Mouse (Mus musculus): ENCODE data around the gene Il20rb. TPM values are rescaled to one million over a fixed set of nuclear protein-coding genes. Genes with fewer than 3 reads are reported as not detected.

Gene Il20rb
- polyA plus RNA-seq, 1 experiment from 2014 or later, result 0.94 TPM

DNA sequence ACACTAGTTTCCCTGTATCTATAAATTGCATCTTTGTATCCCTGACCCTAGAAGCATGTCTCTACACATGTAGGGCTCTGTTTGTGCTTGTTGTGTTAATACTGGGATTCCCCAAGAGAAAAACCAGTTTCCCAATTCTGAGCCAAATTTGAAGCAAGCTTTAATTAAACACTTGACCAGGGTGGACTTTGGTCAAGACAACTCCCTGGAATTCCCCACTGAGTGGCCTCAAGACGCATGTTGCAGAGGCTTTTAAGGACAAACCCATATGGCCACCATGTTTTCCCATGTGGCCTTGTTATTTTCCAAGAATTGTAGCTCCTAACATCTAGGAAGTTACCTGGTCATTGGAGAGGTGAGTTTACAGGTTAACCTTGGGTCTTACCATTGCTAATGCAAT, 12.5 kb downstream of the Il20rb start:
- H3K27me3 ChIP-seq (ENCODE audit: control insufficient read depth, insufficient read depth, low read length), result no peaks in the 10 kb centered on the region
- no peak overlapping the region for H3K9ac ChIP-seq (ENCODE audit: low read depth, low read length)
- no peaks in the 10 kb centered on the region for H3K36me3 ChIP-seq (ENCODE audit: control insufficient read depth, insufficient read depth, low read length)
- H3K4me3 ChIP-seq (ENCODE audit: low read depth, low read length), result no peak overlapping the region
- H3K4me1 ChIP-seq (replicated peaks; ENCODE audit: control insufficient read depth, insufficient read depth, low read length), result no peaks in the 10 kb centered on the region
- DNase-seq (ENCODE audit: low spot score), result no peak
- ATAC-seq (ENCODE audit: low FRiP score), result no peak
- H3K9me3 ChIP-seq (ENCODE audit: control insufficient read depth, low read length), result no peaks in the 10 kb centered on the region
- no peak overlapping the region for H3K27ac ChIP-seq (ENCODE audit: low read depth, low read length)
- 93% methylated on average over 1 of the region's 1 CpGs for WGBS
- no peak overlapping the region for H3K4me2 ChIP-seq (replicated peaks; ENCODE audit: low read depth, low read length)

DNA sequence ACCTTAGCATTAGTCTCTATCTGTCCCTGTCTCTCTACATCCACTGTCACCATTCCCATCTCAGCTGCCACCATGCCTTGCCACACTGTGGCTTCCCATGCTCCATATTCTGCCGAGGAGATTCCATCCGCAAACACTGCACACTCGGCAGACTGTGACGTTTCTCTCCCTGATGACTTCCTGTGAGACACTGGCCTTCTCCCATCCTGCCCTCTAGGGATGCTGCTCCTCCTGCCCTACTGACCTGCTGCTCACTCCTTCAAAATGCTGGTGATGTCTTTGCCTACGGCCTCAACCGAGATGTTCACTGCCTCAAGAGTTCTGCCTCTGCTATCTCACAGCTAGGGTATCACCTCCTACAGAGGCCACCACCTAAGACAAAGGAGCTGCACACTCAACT, 13.2 kb downstream of the Il20rb start:
- no peaks in the 10 kb centered on the region for H3K27me3 ChIP-seq (ENCODE audit: control insufficient read depth, insufficient read depth, low read length)
- no peak overlapping the region for H3K27ac ChIP-seq (ENCODE audit: low read depth, low read length)
- 87% methylated on average over 6 of the region's 6 CpGs for WGBS
- H3K9me3 ChIP-seq (ENCODE audit: control insufficient read depth, low read length), result no peaks in the 10 kb centered on the region
- no peak overlapping the region for H3K4me3 ChIP-seq (ENCODE audit: low read depth, low read length)
- DNase-seq (ENCODE audit: low spot score) (no peak), ATAC-seq (ENCODE audit: low FRiP score) (no peak)
- H3K4me2 ChIP-seq (replicated peaks; ENCODE audit: low read depth, low read length), result no peak overlapping the region
- H3K9ac ChIP-seq (ENCODE audit: low read depth, low read length), result no peak overlapping the region
- H3K4me1 ChIP-seq (replicated peaks; ENCODE audit: control insufficient read depth, insufficient read depth, low read length), result no peaks in the 10 kb centered on the region
- H3K36me3 ChIP-seq (ENCODE audit: control insufficient read depth, insufficient read depth, low read length), result no peaks in the 10 kb centered on the region

- WGBS, result 92% methylated on average over 8 of the region's 8 CpGs
- no peak for DNase-seq (ENCODE audit: low spot score)
- Histone ChIP-seq H3K4me2 (replicated peaks; ENCODE audit: low read depth, low read length) (no peak overlapping the region), H3K4me3 (ENCODE audit: low read depth, low read length) (no peak overlapping the region), H3K27me3 (ENCODE audit: control insufficient read depth, insufficient read depth, low read length) (no peaks in the 10 kb centered on the region), H3K9me3 (ENCODE audit: control insufficient read depth, low read length) (no peaks in the 10 kb centered on the region), H3K9ac (ENCODE audit: low read depth, low read length) (no peak overlapping the region), H3K4me1 (replicated peaks; ENCODE audit: control insufficient read depth, insufficient read depth, low read length) (no peaks in the 10 kb centered on the region), H3K27ac (ENCODE audit: low read depth, low read length) (no peak overlapping the region), H3K36me3 (ENCODE audit: control insufficient read depth, insufficient read depth, low read length) (no peaks in the 10 kb centered on the region)
- no peak for ATAC-seq (ENCODE audit: low FRiP score)
These were observed 13.7 kb downstream of the Il20rb start for GRCm38 (mm10) chr9:100472931-100473330.

GRCm38 (mm10) chr9:100471605-100471953, 15.0 kb downstream of the Il20rb start:
- Histone ChIP-seq H3K27me3 (ENCODE audit: control insufficient read depth, insufficient read depth, low read length) (no peaks in the 10 kb centered on the region), H3K9ac (ENCODE audit: low read depth, low read length) (no peak overlapping the region), H3K27ac (ENCODE audit: low read depth, low read length) (no peak overlapping the region), H3K4me2 (replicated peaks; ENCODE audit: low read depth, low read length) (no peak overlapping the region), H3K36me3 (ENCODE audit: control insufficient read depth, insufficient read depth, low read length) (no peaks in the 10 kb centered on the region), H3K4me3 (ENCODE audit: low read depth, low read length) (no peak overlapping the region), H3K4me1 (replicated peaks; ENCODE audit: control insufficient read depth, insufficient read depth, low read length) (no peaks in the 10 kb centered on the region), H3K9me3 (ENCODE audit: control insufficient read depth, low read length) (no peaks in the 10 kb centered on the region)
- ATAC-seq (ENCODE audit: low FRiP score) (no peak), DNase-seq (ENCODE audit: low spot score) (no peak)
- 70% methylated on average over 4 of the region's 4 CpGs for WGBS

- H3K9ac ChIP-seq (ENCODE audit: low read depth, low read length), result no peak overlapping the region
- no peak for DNase-seq (ENCODE audit: low spot score)
- H3K36me3 ChIP-seq (ENCODE audit: control insufficient read depth, insufficient read depth, low read length), result no peaks in the 10 kb centered on the region
- H3K4me2 ChIP-seq (replicated peaks; ENCODE audit: low read depth, low read length), result no peak overlapping the region
- no peaks in the 10 kb centered on the region for H3K9me3 ChIP-seq (ENCODE audit: control insufficient read depth, low read length)
- H3K4me3 ChIP-seq (ENCODE audit: low read depth, low read length), result no peak overlapping the region
- WGBS, result 74% methylated on average over 8 of the region's 8 CpGs
- no peaks in the 10 kb centered on the region for H3K27me3 ChIP-seq (ENCODE audit: control insufficient read depth, insufficient read depth, low read length)
- H3K4me1 ChIP-seq (replicated peaks; ENCODE audit: control insufficient read depth, insufficient read depth, low read length), result no peaks in the 10 kb centered on the region
- ATAC-seq (ENCODE audit: low FRiP score), result no peak
- H3K27ac ChIP-seq (ENCODE audit: low read depth, low read length), result no peak overlapping the region
These were observed 15.5 kb downstream of the Il20rb start for GRCm38 (mm10) chr9:100470936-100471604.

- no peaks in the 10 kb centered on the region for H3K27me3 ChIP-seq (ENCODE audit: control insufficient read depth, insufficient read depth, low read length)
- no peak overlapping the region for H3K9ac ChIP-seq (ENCODE audit: low read depth, low read length)
- no peak for DNase-seq (ENCODE audit: low spot score)
- no peaks in the 10 kb centered on the region for H3K9me3 ChIP-seq (ENCODE audit: control insufficient read depth, low read length)
- H3K4me3 ChIP-seq (ENCODE audit: low read depth, low read length), result no peak overlapping the region
- no peak overlapping the region for H3K4me2 ChIP-seq (replicated peaks; ENCODE audit: low read depth, low read length)
- no peak for ATAC-seq (ENCODE audit: low FRiP score)
- no peaks in the 10 kb centered on the region for H3K4me1 ChIP-seq (replicated peaks; ENCODE audit: control insufficient read depth, insufficient read depth, low read length)
- no peaks in the 10 kb centered on the region for H3K36me3 ChIP-seq (ENCODE audit: control insufficient read depth, insufficient read depth, low read length)
- 54% methylated on average over 1 of the region's 1 CpGs for WGBS
- no peak overlapping the region for H3K27ac ChIP-seq (ENCODE audit: low read depth, low read length)
These were observed 16.4 kb downstream of the Il20rb start for GRCm38 (mm10) chr9:100470228-100470627.

DNA sequence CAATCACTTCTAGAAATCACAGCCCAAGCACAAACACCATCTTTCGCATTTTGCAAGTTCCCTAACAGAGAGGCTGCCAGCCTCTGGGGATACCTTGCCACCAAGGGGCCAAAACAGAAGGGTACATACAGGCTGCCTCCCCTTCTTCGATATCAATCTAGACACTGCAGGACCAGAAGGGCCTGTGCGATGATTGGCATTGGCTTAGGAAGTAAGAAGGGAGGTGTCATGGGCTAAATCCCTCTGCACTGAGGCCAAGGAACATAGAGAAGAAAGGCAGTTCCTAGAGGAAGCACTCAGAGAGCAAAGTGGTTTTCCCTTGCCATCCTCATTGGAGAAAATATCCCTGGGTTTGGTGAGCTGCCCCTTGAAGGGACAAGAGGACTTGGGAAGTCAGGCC, 16.9 kb downstream of the Il20rb start:
- H3K4me2 ChIP-seq (replicated peaks; ENCODE audit: low read depth, low read length), result no peak overlapping the region
- no peak overlapping the region for H3K27ac ChIP-seq (ENCODE audit: low read depth, low read length)
- no peak overlapping the region for H3K4me3 ChIP-seq (ENCODE audit: low read depth, low read length)
- 95% methylated on average over 3 of the region's 3 CpGs for WGBS
- ATAC-seq (ENCODE audit: low FRiP score) (no peak), DNase-seq (ENCODE audit: low spot score) (no peak)
- no peaks in the 10 kb centered on the region for H3K9me3 ChIP-seq (ENCODE audit: control insufficient read depth, low read length)
- no peak overlapping the region for H3K9ac ChIP-seq (ENCODE audit: low read depth, low read length)
- no peaks in the 10 kb centered on the region for H3K4me1 ChIP-seq (replicated peaks; ENCODE audit: control insufficient read depth, insufficient read depth, low read length)
- no peaks in the 10 kb centered on the region for H3K27me3 ChIP-seq (ENCODE audit: control insufficient read depth, insufficient read depth, low read length)
- no peaks in the 10 kb centered on the region for H3K36me3 ChIP-seq (ENCODE audit: control insufficient read depth, insufficient read depth, low read length)

DNA sequence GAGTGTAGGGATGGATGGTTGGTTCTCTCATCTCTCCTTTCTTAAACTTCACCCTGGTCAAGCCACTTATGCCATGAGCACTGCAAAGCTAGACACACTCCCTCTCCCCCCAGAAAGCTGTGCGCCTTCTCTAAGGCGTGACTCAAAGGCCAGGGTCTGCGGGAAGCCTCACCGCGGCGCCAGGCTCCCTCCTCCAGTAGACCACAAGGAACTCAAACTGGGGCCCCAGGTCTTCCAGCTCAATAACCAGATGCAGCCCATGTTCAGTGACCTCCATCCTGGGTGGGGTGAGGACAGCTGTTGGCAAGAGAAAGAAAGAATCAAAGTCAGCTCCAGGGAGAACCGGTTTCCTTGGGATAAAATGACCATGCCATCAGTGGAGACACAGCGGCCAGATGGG, 18.4 kb downstream of the Il20rb start:
- 98% methylated on average over 8 of the region's 8 CpGs for WGBS
- H3K27ac ChIP-seq (ENCODE audit: low read depth, low read length), result no peak overlapping the region
- no peak for ATAC-seq (ENCODE audit: low FRiP score)

DNA sequence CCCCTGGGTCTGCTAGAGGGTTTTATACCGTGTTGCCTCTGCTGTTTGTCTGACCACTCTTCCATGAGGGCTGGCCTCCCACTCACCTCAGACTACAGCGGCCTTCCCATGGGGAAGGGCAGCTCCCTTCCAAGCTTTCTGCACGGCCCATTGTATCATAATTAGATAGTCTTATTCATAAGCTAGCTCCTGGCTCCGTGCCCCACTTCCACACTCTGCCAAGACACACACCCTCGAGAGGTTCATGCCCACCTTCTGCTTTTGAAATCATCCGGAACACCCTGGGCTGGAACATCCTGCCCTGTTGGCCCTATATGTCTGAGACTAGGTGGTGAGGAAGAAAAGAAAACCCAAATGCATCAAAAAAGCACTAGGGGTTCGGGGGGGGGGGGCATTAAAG, 18.9 kb downstream of the Il20rb start:
- no peak overlapping the region for H3K27ac ChIP-seq (ENCODE audit: low read depth, low read length)
- no peak for DNase-seq (ENCODE audit: low spot score)
- 86% methylated on average over 7 of the region's 7 CpGs for WGBS
- no peaks in the 10 kb centered on the region for H3K4me1 ChIP-seq (replicated peaks; ENCODE audit: control insufficient read depth, insufficient read depth, low read length)
- H3K9me3 ChIP-seq (ENCODE audit: control insufficient read depth, low read length), result no peaks in the 10 kb centered on the region
- no peaks in the 10 kb centered on the region for H3K36me3 ChIP-seq (ENCODE audit: control insufficient read depth, insufficient read depth, low read length)
- no peak overlapping the region for H3K4me2 ChIP-seq (replicated peaks; ENCODE audit: low read depth, low read length)
- H3K4me3 ChIP-seq (ENCODE audit: low read depth, low read length), result no peak overlapping the region
- no peak for ATAC-seq (ENCODE audit: low FRiP score)
- no peaks in the 10 kb centered on the region for H3K27me3 ChIP-seq (ENCODE audit: control insufficient read depth, insufficient read depth, low read length)
- H3K9ac ChIP-seq (ENCODE audit: low read depth, low read length), result no peak overlapping the region

More for the DNA sequence above, 18.4 kb downstream of the Il20rb start:
- H3K27me3 ChIP-seq (ENCODE audit: control insufficient read depth, insufficient read depth, low read length), result no peaks in the 10 kb centered on the region
- no peaks in the 10 kb centered on the region for H3K4me1 ChIP-seq (replicated peaks; ENCODE audit: control insufficient read depth, insufficient read depth, low read length)
- no peak overlapping the region for H3K4me2 ChIP-seq (replicated peaks; ENCODE audit: low read depth, low read length)
- no peak overlapping the region for H3K4me3 ChIP-seq (ENCODE audit: low read depth, low read length)
- no peak for DNase-seq (ENCODE audit: low spot score)
- H3K9me3 ChIP-seq (ENCODE audit: control insufficient read depth, low read length), result no peaks in the 10 kb centered on the region
- H3K9ac ChIP-seq (ENCODE audit: low read depth, low read length), result no peak overlapping the region
- H3K36me3 ChIP-seq (ENCODE audit: control insufficient read depth, insufficient read depth, low read length), result no peaks in the 10 kb centered on the region
